Mouse (Mus musculus): Measurements from ENCODE around the gene Cnga3. TPM values are rescaled to one million over a fixed set of nuclear protein-coding genes. Genes with fewer than 3 reads are reported as not detected.
A peak's percentile ranks its signal among the peaks of the same experiment; 100 is the strongest.

The Cnga3 gene
- polyA plus RNA-seq, 1 experiment, result not detected

- 39% methylated on average over 2 of the region's 2 CpGs for WGBS
- Histone ChIP-seq H3K4me1 (ENCODE audit: control insufficient read depth, insufficient read depth, low read length) (peaks cover 23% of the 10 kb centered on the region), H3K27ac (ENCODE audit: control insufficient read depth, insufficient read depth, low read depth, low read length, poor library complexity) (peak overlapping the region; percentile 56; the same call in 1 of the 2 replicates), H3K4me3 (replicated peaks; ENCODE audit: control insufficient read depth, low read depth, low read length) (no peak overlapping the region)
- TF ChIP-seq POLR2A (IDR thresholded peaks at IDR 0.05; ENCODE audit: borderline replicate concordance, control insufficient read depth, low read depth, low read length) (no peak), CTCF (IDR thresholded peaks at IDR 0.05; ENCODE audit: control insufficient read depth, insufficient read depth, low read length) (no peak)
Observed at GRCm38 (mm10) chr1:37307586-37307985, 93.4 kb downstream of the Cnga3 start.

GRCm38 (mm10) chr1:37308021-37308742 lies 93.9 kb downstream of the Cnga3 start:
- Histone ChIP-seq H3K4me1 (ENCODE audit: control insufficient read depth, insufficient read depth, low read length) (peaks cover 27% of the 10 kb centered on the region), H3K4me3 (replicated peaks; ENCODE audit: control insufficient read depth, low read depth, low read length) (no peak overlapping the region), H3K27ac (ENCODE audit: control insufficient read depth, insufficient read depth, low read depth, low read length, poor library complexity) (peak overlapping the region; percentile 56; the same call in 1 of the 2 replicates)
- 22% methylated on average over 8 of the region's 8 CpGs for WGBS
- TF ChIP-seq CTCF (IDR thresholded peaks at IDR 0.05; ENCODE audit: control insufficient read depth, insufficient read depth, low read length) (no peak), POLR2A (IDR thresholded peaks at IDR 0.05; ENCODE audit: borderline replicate concordance, control insufficient read depth, low read depth, low read length) (no peak)

GRCm38 (mm10) chr1:37308743-37309100 lies 94.5 kb downstream of the Cnga3 start:
- WGBS, result 33% methylated on average over 3 of the region's 3 CpGs
- no peak overlapping the region for H3K4me3 ChIP-seq (replicated peaks; ENCODE audit: control insufficient read depth, low read depth, low read length)
- H3K4me1 ChIP-seq (ENCODE audit: control insufficient read depth, insufficient read depth, low read length), result peaks cover 31% of the 10 kb centered on the region
- H3K27ac ChIP-seq (ENCODE audit: control insufficient read depth, insufficient read depth, low read depth, low read length, poor library complexity), result no peak overlapping the region
- TF ChIP-seq POLR2A (IDR thresholded peaks at IDR 0.05; ENCODE audit: borderline replicate concordance, control insufficient read depth, low read depth, low read length) (no peak), CTCF (IDR thresholded peaks at IDR 0.05; ENCODE audit: control insufficient read depth, insufficient read depth, low read length) (no peak)

GRCm38 (mm10) chr1:37309939-37310515 lies 95.8 kb downstream of the Cnga3 start:
- Histone ChIP-seq H3K4me1 (ENCODE audit: control insufficient read depth, insufficient read depth, low read length) (peaks cover 38% of the 10 kb centered on the region), H3K4me3 (replicated peaks; ENCODE audit: control insufficient read depth, low read depth, low read length) (no peak overlapping the region), H3K27ac (ENCODE audit: control insufficient read depth, insufficient read depth, low read depth, low read length, poor library complexity) (no peak overlapping the region)
- TF ChIP-seq CTCF (IDR thresholded peaks at IDR 0.05; ENCODE audit: control insufficient read depth, insufficient read depth, low read length), result no peak
- TF ChIP-seq POLR2A (IDR thresholded peaks at IDR 0.05; ENCODE audit: borderline replicate concordance, control insufficient read depth, low read depth, low read length), result no peak
- 79% methylated on average over 4 of the region's 4 CpGs for WGBS

Other genes starting within 250 kb of the Cnga3 start
- 3.9 TPM in 1 of 2 replicates, not detected in the other for gene Vwa3b, start 187.8 kb upstream of the Cnga3 start, polyA plus RNA-seq (2011; ENCODE audit: insufficient read depth, insufficient read length, low replicate concordance, missing spikeins)
- 16.9 and 33.4 TPM in 2 replicates for gene Inpp4a, start 85.4 kb downstream of the Cnga3 start, polyA plus RNA-seq (2011; ENCODE audit: insufficient read depth, insufficient read length, low replicate concordance, missing spikeins)
- gene Coa5, start 215.7 kb downstream of the Cnga3 start, polyA plus RNA-seq (2011; ENCODE audit: insufficient read depth, insufficient read length, low replicate concordance, missing spikeins), result 26.6 and 28.4 TPM in 2 replicates
- 9.5 and 22.8 TPM in 2 replicates for gene Unc50, start 215.7 kb downstream of the Cnga3 start, polyA plus RNA-seq (2011; ENCODE audit: insufficient read depth, insufficient read length, low replicate concordance, missing spikeins)